Mouse (Mus musculus): ENCODE results near the gene Tysnd1. TPM values are rescaled to one million over a fixed set of nuclear protein-coding genes. Genes with fewer than 3 reads are reported as not detected.

The Tysnd1 gene
- total and polyA plus RNA-seq, 2 experiments from 2014 or later, result 28.5 to 76.1 TPM

DNA sequence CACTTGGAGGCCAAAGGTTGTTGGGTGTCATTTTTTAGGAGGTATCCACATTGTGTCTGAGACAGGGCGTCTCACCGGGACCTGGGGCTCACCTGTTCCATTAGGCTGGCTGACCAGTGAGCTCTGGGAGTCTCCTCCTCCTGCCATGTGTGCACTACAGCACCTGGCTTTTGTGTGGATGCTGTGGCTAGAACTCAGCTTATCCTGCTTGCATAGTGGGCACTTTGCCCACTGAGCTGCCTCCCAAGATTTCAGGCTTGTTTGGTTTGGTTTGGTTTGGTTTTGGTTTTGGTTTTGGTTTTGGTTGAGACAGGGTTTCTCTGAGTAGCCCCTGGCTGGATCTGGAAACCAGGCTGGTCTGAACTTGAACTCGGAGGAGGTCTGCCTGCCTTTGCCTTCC, 26.9 kb downstream of the Tysnd1 start:
- no peak overlapping the region for H3K27ac ChIP-seq (ENCODE audit: low read depth, low read length)
- H3K36me3 ChIP-seq (ENCODE audit: insufficient read depth, low read length), result no peaks in the 10 kb centered on the region
- DNase-seq (ENCODE audit: low spot score) (no peak), ATAC-seq (ENCODE audit: low FRiP score) (no peak)
- no peak overlapping the region for H3K4me2 ChIP-seq (ENCODE audit: low read depth, low read length, poor library complexity, severe bottlenecking)
- no peak overlapping the region for H3K4me3 ChIP-seq (ENCODE audit: low read depth, low read length)
- H3K9me3 ChIP-seq (ENCODE audit: low read length), result no peaks in the 10 kb centered on the region
- no peaks in the 10 kb centered on the region for H3K4me1 ChIP-seq (ENCODE audit: insufficient read depth, low read length)
- no peak for TF ChIP-seq CTCF (IDR thresholded peaks at IDR 0.05)
- H3K9ac ChIP-seq (replicated peaks; ENCODE audit: low read length, poor library complexity, severe bottlenecking), result no peak overlapping the region
- H3K27me3 ChIP-seq (ENCODE audit: insufficient read depth, low read length), result no peaks in the 10 kb centered on the region
- 89% methylated on average over 3 of the region's 3 CpGs for WGBS

DNA sequence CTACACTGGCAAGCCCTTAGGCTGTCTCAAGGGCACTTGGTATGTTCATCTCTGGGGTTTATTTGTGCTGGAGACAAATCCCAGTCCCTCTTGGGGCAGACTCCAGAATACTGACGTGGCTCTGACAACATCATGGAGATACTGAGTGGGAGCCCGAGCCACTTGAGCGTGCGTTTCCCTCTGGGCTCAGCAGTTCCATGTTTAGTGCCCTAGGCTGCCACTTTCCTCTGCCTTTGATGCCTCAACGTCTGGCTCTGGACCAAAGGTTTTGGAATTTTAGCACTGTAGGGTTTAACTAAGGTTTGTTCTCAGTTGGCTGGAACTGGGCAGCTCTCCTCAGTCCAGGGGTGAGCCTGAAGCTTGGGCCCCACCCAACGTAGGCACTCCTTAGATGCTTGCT, 28.0 kb downstream of the Tysnd1 start:
- H3K36me3 ChIP-seq (ENCODE audit: insufficient read depth, low read length), result no peaks in the 10 kb centered on the region
- no peak overlapping the region for H3K4me2 ChIP-seq (ENCODE audit: low read depth, low read length, poor library complexity, severe bottlenecking)
- no peak for TF ChIP-seq CTCF (IDR thresholded peaks at IDR 0.05)
- no peaks in the 10 kb centered on the region for H3K27me3 ChIP-seq (ENCODE audit: insufficient read depth, low read length)
- H3K9ac ChIP-seq (replicated peaks; ENCODE audit: low read length, poor library complexity, severe bottlenecking), result no peak overlapping the region
- ATAC-seq (ENCODE audit: low FRiP score) (no peak), DNase-seq (ENCODE audit: low spot score) (no peak)
- no peaks in the 10 kb centered on the region for H3K4me1 ChIP-seq (ENCODE audit: insufficient read depth, low read length)
- H3K27ac ChIP-seq (ENCODE audit: low read depth, low read length), result no peak overlapping the region
- WGBS, result 73% methylated on average over 6 of the region's 6 CpGs
- H3K4me3 ChIP-seq (ENCODE audit: low read depth, low read length), result no peak overlapping the region
- no peaks in the 10 kb centered on the region for H3K9me3 ChIP-seq (ENCODE audit: low read length)

DNA sequence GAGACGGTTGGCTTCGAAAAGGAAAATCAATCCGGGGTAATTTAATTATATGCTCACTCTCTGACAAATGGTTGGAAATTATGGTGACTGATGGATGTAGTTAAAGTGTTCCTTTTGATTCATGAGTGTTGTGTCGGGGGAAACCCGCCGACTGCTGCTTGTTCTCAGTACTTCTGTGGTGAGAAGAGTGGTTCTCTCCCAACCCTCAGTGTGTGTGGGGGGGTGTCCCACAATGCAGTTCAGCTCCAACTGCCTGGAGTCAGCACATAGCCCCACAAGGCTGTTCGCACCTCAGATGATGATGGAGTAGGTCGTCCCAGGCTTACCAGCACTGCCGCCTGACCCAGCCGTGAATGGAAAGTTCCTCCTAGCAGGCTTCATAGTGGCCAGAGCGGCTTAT, 33.9 kb downstream of the Tysnd1 start:
- ATAC-seq (ENCODE audit: low FRiP score) (no peak), DNase-seq (ENCODE audit: low spot score) (no peak)
- no peak overlapping the region for H3K4me3 ChIP-seq (ENCODE audit: low read depth, low read length)
- no peaks in the 10 kb centered on the region for H3K4me1 ChIP-seq (ENCODE audit: insufficient read depth, low read length)
- peaks cover 3% of the 10 kb centered on the region; the same call in 1 of the 2 replicates for H3K36me3 ChIP-seq (ENCODE audit: insufficient read depth, low read length)
- no peak overlapping the region for H3K4me2 ChIP-seq (ENCODE audit: low read depth, low read length, poor library complexity, severe bottlenecking)
- H3K9me3 ChIP-seq (ENCODE audit: low read length), result no peaks in the 10 kb centered on the region
- 88% methylated on average over 11 of the region's 11 CpGs for WGBS
- no peak overlapping the region for H3K27ac ChIP-seq (ENCODE audit: low read depth, low read length)
- no peaks in the 10 kb centered on the region for H3K27me3 ChIP-seq (ENCODE audit: insufficient read depth, low read length)
- H3K9ac ChIP-seq (replicated peaks; ENCODE audit: low read length, poor library complexity, severe bottlenecking), result no peak overlapping the region
- TF ChIP-seq CTCF (IDR thresholded peaks at IDR 0.05), result no peak

DNA sequence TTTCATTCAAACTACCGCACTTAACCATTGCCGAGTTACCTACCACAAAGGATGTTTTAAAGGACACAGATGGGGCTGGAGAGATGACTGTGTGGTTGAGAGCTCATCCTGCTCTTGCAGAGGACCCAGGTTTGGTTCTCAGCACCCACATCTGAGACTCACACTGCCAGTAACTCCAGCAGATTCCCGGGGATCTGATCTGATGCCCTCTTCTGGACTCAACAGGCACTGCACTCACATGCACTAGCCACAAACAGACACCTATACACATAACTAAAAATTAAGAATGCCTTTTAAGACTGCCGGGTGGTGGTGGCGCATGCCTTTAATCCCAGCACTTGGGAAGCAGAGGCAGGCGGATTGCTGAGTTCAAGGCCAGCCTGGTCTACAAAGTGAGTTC, 34.9 kb downstream of the Tysnd1 start:
- 97% methylated on average over 6 of the region's 6 CpGs for WGBS
- H3K9ac ChIP-seq (replicated peaks; ENCODE audit: low read length, poor library complexity, severe bottlenecking), result no peak overlapping the region
- DNase-seq (ENCODE audit: low spot score) (no peak), ATAC-seq (ENCODE audit: low FRiP score) (no peak)
- no peaks in the 10 kb centered on the region for H3K27me3 ChIP-seq (ENCODE audit: insufficient read depth, low read length)
- no peaks in the 10 kb centered on the region for H3K4me1 ChIP-seq (ENCODE audit: insufficient read depth, low read length)
- H3K36me3 ChIP-seq (ENCODE audit: insufficient read depth, low read length), result peaks cover 3% of the 10 kb centered on the region; the same call in 1 of the 2 replicates
- no peak overlapping the region for H3K4me2 ChIP-seq (ENCODE audit: low read depth, low read length, poor library complexity, severe bottlenecking)
- H3K27ac ChIP-seq (ENCODE audit: low read depth, low read length), result no peak overlapping the region
- no peaks in the 10 kb centered on the region for H3K9me3 ChIP-seq (ENCODE audit: low read length)
- H3K4me3 ChIP-seq (ENCODE audit: low read depth, low read length), result no peak overlapping the region
- no peak for TF ChIP-seq CTCF (IDR thresholded peaks at IDR 0.05)

DNA sequence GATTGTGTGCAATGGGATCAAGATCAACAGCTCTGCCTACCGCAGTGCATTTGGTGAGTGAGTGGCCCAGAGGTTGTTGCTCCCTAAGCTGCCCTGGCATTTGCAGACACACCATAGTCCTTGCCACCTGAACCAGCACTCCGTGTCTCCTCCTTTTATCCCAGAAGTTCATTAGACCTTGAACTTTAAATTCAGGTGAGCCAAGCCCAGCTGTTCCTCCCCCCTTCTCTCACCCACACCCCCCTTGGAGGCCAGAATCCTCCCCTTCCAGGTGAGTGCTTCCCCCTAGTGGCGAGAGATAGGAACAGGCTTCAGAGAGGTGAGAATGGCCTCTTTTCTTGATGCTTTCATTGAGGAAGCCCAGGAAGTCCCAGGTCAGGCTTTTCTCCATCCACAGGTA, 39.1 kb downstream of the Tysnd1 start:
- no peak overlapping the region for H3K27ac ChIP-seq (ENCODE audit: low read depth, low read length)
- peak; percentile 80 for TF ChIP-seq CTCF (IDR thresholded peaks at IDR 0.05)
- H3K36me3 ChIP-seq (ENCODE audit: insufficient read depth, low read length), result peaks cover 16% of the 10 kb centered on the region
- no peak overlapping the region for H3K4me2 ChIP-seq (ENCODE audit: low read depth, low read length, poor library complexity, severe bottlenecking)
- ATAC-seq (ENCODE audit: low FRiP score), result no peak
- DNase-seq (ENCODE audit: low spot score), result no peak
- no peaks in the 10 kb centered on the region for H3K27me3 ChIP-seq (ENCODE audit: insufficient read depth, low read length)
- WGBS, result 37% methylated on average over 3 of the region's 3 CpGs
- no peaks in the 10 kb centered on the region for H3K9me3 ChIP-seq (ENCODE audit: low read length)
- H3K9ac ChIP-seq (replicated peaks; ENCODE audit: low read length, poor library complexity, severe bottlenecking), result no peak overlapping the region
- H3K4me1 ChIP-seq (ENCODE audit: insufficient read depth, low read length), result no peaks in the 10 kb centered on the region
- no peak overlapping the region for H3K4me3 ChIP-seq (ENCODE audit: low read depth, low read length)

DNA sequence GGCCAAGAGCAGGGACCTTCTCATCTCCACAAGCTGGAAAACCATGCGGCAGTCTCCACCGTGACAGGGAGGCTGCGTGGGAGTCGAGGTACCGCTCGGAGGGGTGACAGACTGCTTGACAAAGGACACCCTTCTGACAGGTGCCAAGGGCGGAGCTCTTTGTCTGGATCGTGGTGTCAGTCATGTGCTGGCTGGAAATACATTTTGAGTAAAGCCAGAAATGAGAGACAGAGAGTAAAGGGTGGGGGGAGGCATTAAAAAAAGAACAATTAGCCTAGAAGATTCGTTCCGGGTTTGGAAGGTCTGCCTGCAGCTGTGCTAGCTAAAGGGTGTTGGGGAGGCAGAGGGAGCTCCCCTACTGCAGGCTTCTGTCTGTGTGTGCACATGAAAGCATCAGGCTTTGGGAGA, 41.4 kb downstream of the Tysnd1 start:
- H3K4me2 ChIP-seq (ENCODE audit: low read depth, low read length, poor library complexity, severe bottlenecking), result no peak overlapping the region
- no peaks in the 10 kb centered on the region for H3K27me3 ChIP-seq (ENCODE audit: insufficient read depth, low read length)
- no peaks in the 10 kb centered on the region for H3K9me3 ChIP-seq (ENCODE audit: low read length)
- peaks cover 33% of the 10 kb centered on the region for H3K36me3 ChIP-seq (ENCODE audit: insufficient read depth, low read length)
- H3K4me1 ChIP-seq (ENCODE audit: insufficient read depth, low read length), result no peaks in the 10 kb centered on the region
- H3K27ac ChIP-seq (ENCODE audit: low read depth, low read length), result no peak overlapping the region
- H3K9ac ChIP-seq (replicated peaks; ENCODE audit: low read length, poor library complexity, severe bottlenecking), result no peak overlapping the region
- no peak overlapping the region for H3K4me3 ChIP-seq (ENCODE audit: low read depth, low read length)
- no peak for TF ChIP-seq CTCF (IDR thresholded peaks at IDR 0.05)
- no peak for ATAC-seq (ENCODE audit: low FRiP score)
- WGBS, result 70% methylated on average over 10 of the region's 10 CpGs
- DNase-seq (ENCODE audit: low spot score), result no peak

All from midbrain, postnatal 0 days (tissue).